Mouse (Mus musculus) E14TG2a.4 (cell line): ENCODE results near the gene Gnai3.

Source experiments
- H3K27me3 ChIP-seq: 2 replicates; pipeline ENCODE4 v1.6.1; 2014; ENCODE audit warnings: low read length, control low read depth; ENCODE audit not compliant: insufficient read depth
- H3K36me3 ChIP-seq: 2 replicates; pipeline ENCODE4 v1.6.1; 2014; ENCODE audit warnings: low read length, control low read depth; ENCODE audit not compliant: insufficient read depth
- H3K4me1 ChIP-seq: replicated peaks from 2 replicates; pipeline ENCODE4 v1.6.1; 2014; ENCODE audit warnings: low read depth, low read length, control low read depth
- H3K4me3 ChIP-seq: replicated peaks from 2 replicates; pipeline ENCODE4 v1.5.1; 2014; ENCODE audit warnings: mild to moderate bottlenecking, low read length
- H3K9me3 ChIP-seq: 2 replicates; pipeline ENCODE4 v1.6.1; 2014; ENCODE audit warnings: low read length, control low read depth
- CTCF ChIP-seq: conservative IDR thresholded peaks from 2 replicates; pipeline ENCODE4 v1.5.1; 2014; ENCODE audit warnings: low read length
- NANOG ChIP-seq: IDR thresholded peaks from 2 replicates; pipeline ENCODE4 v1.6.1; 2014; ENCODE audit warnings: borderline replicate concordance, low read length, mixed read lengths
- POU5F1 ChIP-seq: IDR thresholded peaks from 2 replicates; pipeline ENCODE4 v1.6.1; 2014; ENCODE audit warnings: low read length, borderline replicate concordance

Gene Gnai3

GRCm38 (mm10) chr3:108112246-108112645 lies 33.7 kb downstream of the Gnai3 start:
- no peak for TF ChIP-seq CTCF
- no peak for TF ChIP-seq NANOG
- no peak for TF ChIP-seq POU5F1
- Histone ChIP-seq H3K36me3 (peaks cover 88% of the 10 kb centered on the region), H3K4me1 (no peaks in the 10 kb centered on the region), H3K4me3 (no peak overlapping the region), H3K27me3 (no peaks in the 10 kb centered on the region), H3K9me3 (no peaks in the 10 kb centered on the region)

- Histone ChIP-seq H3K4me3 (no peak overlapping the region), H3K36me3 (peaks cover 84% of the 10 kb centered on the region)
- TF ChIP-seq CTCF = no peak
- no peak for TF ChIP-seq POU5F1
- TF ChIP-seq NANOG = no peak
Observed at GRCm38 (mm10) chr3:108111320-108111719, 34.6 kb downstream of the Gnai3 start.

GRCm38 (mm10) chr3:108105281-108105680 lies 40.7 kb downstream of the Gnai3 start:
- TF ChIP-seq CTCF (no peak), POU5F1 (no peak), NANOG (no peak)

More at GRCm38 (mm10) chr3:108111320-108111719, 34.6 kb downstream of the Gnai3 start:
- Histone ChIP-seq H3K4me1 (no peaks in the 10 kb centered on the region), H3K9me3 (no peaks in the 10 kb centered on the region), H3K27me3 (no peaks in the 10 kb centered on the region)

GRCm38 (mm10) chr3:108102075-108102474 lies 43.9 kb downstream of the Gnai3 start:
- H3K27me3 ChIP-seq = no peaks in the 10 kb centered on the region
- TF ChIP-seq NANOG (no peak), CTCF (no peak), POU5F1 (no peak)
- no peak overlapping the region for H3K4me3 ChIP-seq
- H3K36me3 ChIP-seq = peaks cover 11% of the 10 kb centered on the region; the same call in 1 of the 2 replicates
- H3K4me1 ChIP-seq = no peaks in the 10 kb centered on the region
- H3K9me3 ChIP-seq = no peaks in the 10 kb centered on the region

More at GRCm38 (mm10) chr3:108105281-108105680, 40.7 kb downstream of the Gnai3 start:
- peaks cover 40% of the 10 kb centered on the region for H3K36me3 ChIP-seq
- H3K4me3 ChIP-seq = no peak overlapping the region
- no peaks in the 10 kb centered on the region for H3K9me3 ChIP-seq
- no peaks in the 10 kb centered on the region for H3K4me1 ChIP-seq
- H3K27me3 ChIP-seq = no peaks in the 10 kb centered on the region

- no peak for TF ChIP-seq POU5F1
- TF ChIP-seq CTCF = no peak
- no peak for TF ChIP-seq NANOG
Observed at GRCm38 (mm10) chr3:108101594-108101993, 44.4 kb downstream of the Gnai3 start.

GRCm38 (mm10) chr3:108098316-108098715 lies 47.6 kb downstream of the Gnai3 start:
- H3K27me3 ChIP-seq = peaks cover 6% of the 10 kb centered on the region; the same call in 1 of the 2 replicates
- no peaks in the 10 kb centered on the region for H3K9me3 ChIP-seq
- no peaks in the 10 kb centered on the region for H3K4me1 ChIP-seq
- TF ChIP-seq NANOG (no peak), CTCF (no peak), POU5F1 (no peak)
- H3K36me3 ChIP-seq = no peaks in the 10 kb centered on the region
- no peak overlapping the region for H3K4me3 ChIP-seq

More at GRCm38 (mm10) chr3:108101594-108101993, 44.4 kb downstream of the Gnai3 start:
- Histone ChIP-seq H3K4me3 (no peak overlapping the region), H3K4me1 (no peaks in the 10 kb centered on the region), H3K9me3 (no peaks in the 10 kb centered on the region), H3K36me3 (peaks cover 11% of the 10 kb centered on the region; the same call in 1 of the 2 replicates), H3K27me3 (no peaks in the 10 kb centered on the region)

GRCm38 (mm10) chr3:108097656-108098055 lies 48.3 kb downstream of the Gnai3 start:
- no peak for TF ChIP-seq POU5F1
- no peak for TF ChIP-seq NANOG
- no peaks in the 10 kb centered on the region for H3K9me3 ChIP-seq
- H3K4me3 ChIP-seq = no peak overlapping the region
- H3K36me3 ChIP-seq = no peaks in the 10 kb centered on the region
- H3K27me3 ChIP-seq = peaks cover 6% of the 10 kb centered on the region; the same call in 1 of the 2 replicates
- H3K4me1 ChIP-seq = no peaks in the 10 kb centered on the region

GRCm38 (mm10) chr3:108096726-108097125 lies 49.2 kb downstream of the Gnai3 start:
- TF ChIP-seq POU5F1 = no peak
- TF ChIP-seq CTCF = no peak
- TF ChIP-seq NANOG = no peak
- Histone ChIP-seq H3K4me1 (no peaks in the 10 kb centered on the region), H3K4me3 (no peak overlapping the region), H3K9me3 (no peaks in the 10 kb centered on the region), H3K27me3 (peaks cover 9% of the 10 kb centered on the region; the same call in 1 of the 2 replicates), H3K36me3 (no peaks in the 10 kb centered on the region)

GRCm38 (mm10) chr3:108096226-108096625 lies 49.7 kb downstream of the Gnai3 start:
- Histone ChIP-seq H3K4me1 (no peaks in the 10 kb centered on the region), H3K36me3 (no peaks in the 10 kb centered on the region), H3K4me3 (no peak overlapping the region), H3K27me3 (peaks cover 9% of the 10 kb centered on the region; the same call in 1 of the 2 replicates), H3K9me3 (no peaks in the 10 kb centered on the region)
- TF ChIP-seq CTCF = no peak
- no peak for TF ChIP-seq POU5F1
- no peak for TF ChIP-seq NANOG
